Mouse (Mus musculus): Measurements from ENCODE around the gene Oasl1. TPM values are rescaled to one million over a fixed set of nuclear protein-coding genes. Genes with fewer than 3 reads are reported as not detected.

The Oasl1 gene
- polyA plus RNA-seq (2021; fragmentation: Nextera tagmentation) = 0.20 and 0.39 TPM in 2 replicates
- long read RNA-seq, experiment 1, partial matches to known transcripts = 0 of 1 reads
- long read RNA-seq, experiment 1, other reads (novel, unspliced or antisense) = 0 of 1 reads
- long read RNA-seq, experiment 2, partial matches to known transcripts = 0 of 1 reads
- long read RNA-seq, experiment 2, other reads (novel, unspliced or antisense) = 1 of 1 reads

GRCm38 (mm10) chr5:114922998-114923473 is at the start of gene Oasl1:
Gene Oasl1, plus strand, starts transcription at chr5:114923240.

GRCm38 (mm10) chr5:114896688-114897373 is 26.2 kb upstream of the Oasl1 start, which contains the start of gene Oasl2:
Gene Oasl2, plus strand, starts transcription at chr5:114896936.

GRCm38 (mm10) chr5:114942074-114942765 is 19.2 kb downstream of the Oasl1 start, which contains the start of gene 2210016L21Rik:
Gene 2210016L21Rik, plus strand, starts transcription at chr5:114942158.

GRCm38 (mm10) chr5:114970824-114971227 is 47.8 kb downstream of the Oasl1 start, which contains the start of gene Hnf1a:
Gene Hnf1a, minus strand, starts transcription at chr5:114971094.

Other genes starting within 250 kb of the Oasl1 start
- gene Gltp, start 232.3 kb upstream of the Oasl1 start, polyA plus RNA-seq (2021; fragmentation: Nextera tagmentation) = 93.0 and 93.3 TPM in 2 replicates
- 5.0 and 5.3 TPM in 2 replicates for gene Tchp, start 215.5 kb upstream of the Oasl1 start, polyA plus RNA-seq (2021; fragmentation: Nextera tagmentation)
- gene Ankrd13a, start 148.6 kb upstream of the Oasl1 start, polyA plus RNA-seq (2021; fragmentation: Nextera tagmentation) = 5.0 and 5.6 TPM in 2 replicates
- gene Git2, start 147.7 kb upstream of the Oasl1 start, polyA plus RNA-seq (2021; fragmentation: Nextera tagmentation) = 19.1 and 19.8 TPM in 2 replicates
- 275 and 276 TPM in 2 replicates for gene 1500011B03Rik, start 99.8 kb upstream of the Oasl1 start, polyA plus RNA-seq (2021; fragmentation: Nextera tagmentation)
- not detected in 2 replicates for gene 4930519G04Rik, start 69.6 kb upstream of the Oasl1 start, polyA plus RNA-seq (2021; fragmentation: Nextera tagmentation)
- gene Gm9936, start 64.6 kb upstream of the Oasl1 start, polyA plus RNA-seq (2021; fragmentation: Nextera tagmentation) = 0.10 and 0.14 TPM in 2 replicates
- 2.0 and 5.7 TPM in 2 replicates for gene Oasl2, start 26.3 kb upstream of the Oasl1 start, polyA plus RNA-seq (2021; fragmentation: Nextera tagmentation)
- gene 2210016L21Rik, start 18.9 kb downstream of the Oasl1 start, polyA plus RNA-seq (2021; fragmentation: Nextera tagmentation) = 222 and 238 TPM in 2 replicates
- gene Hnf1a, start 47.9 kb downstream of the Oasl1 start, polyA plus RNA-seq (2021; fragmentation: Nextera tagmentation) = 0.04 TPM in 1 of 2 replicates, not detected in the other
- gene Sppl3, start 87.9 kb downstream of the Oasl1 start, polyA plus RNA-seq (2021; fragmentation: Nextera tagmentation) = 7.9 and 8.7 TPM in 2 replicates
- 10.3 and 10.8 TPM in 2 replicates for gene Gm10401, start 175.1 kb downstream of the Oasl1 start, polyA plus RNA-seq (2021; fragmentation: Nextera tagmentation)
- gene Acads, start 196.1 kb downstream of the Oasl1 start, polyA plus RNA-seq (2021; fragmentation: Nextera tagmentation) = 4.2 and 4.3 TPM in 2 replicates
- gene Unc119b, start 211.7 kb downstream of the Oasl1 start, polyA plus RNA-seq (2021; fragmentation: Nextera tagmentation) = 17.7 and 19.2 TPM in 2 replicates
- 20.8 and 25.1 TPM in 2 replicates for gene Mlec, start 234.9 kb downstream of the Oasl1 start, polyA plus RNA-seq (2021; fragmentation: Nextera tagmentation)